Mouse (Mus musculus) stomach, postnatal 0 days (tissue): ENCODE data around the gene Riok1. TPM values are rescaled to one million over a fixed set of nuclear protein-coding genes. Genes with fewer than 3 reads are reported as not detected.

Source experiments
- ATAC-seq: fragments of 200-750 bp; cut with Nextera tagmentation; 2 replicates; pipeline ENCODE4 v1.8.0; 2017; ENCODE audit not compliant: low FRiP score, low TSS enrichment
- DNase-seq: peaks from one replicate; pipeline ENCODE4 v3.0.0-alpha.2; 2016; ENCODE audit warnings: low spot score
- H3K27ac ChIP-seq: fragments of 300-500 bp; sonication (generic); replicated peaks from 2 replicates; pipeline ENCODE4 v1.5.1; 2014; ENCODE audit warnings: mild to moderate bottlenecking, control low read depth
- H3K27me3 ChIP-seq: fragments of 300-500 bp; sonication (generic); 2 replicates; pipeline ENCODE4 v1.6.1; 2014; ENCODE audit warnings: low read length; ENCODE audit not compliant: control insufficient read depth, insufficient read depth
- H3K36me3 ChIP-seq: fragments of 300-500 bp; sonication (generic); 2 replicates; pipeline ENCODE4 v1.6.1; 2014; ENCODE audit warnings: low read length, mixed read lengths; ENCODE audit not compliant: control insufficient read depth, insufficient read depth
- H3K4me1 ChIP-seq: fragments of 300-500 bp; sonication (generic); replicated peaks from 2 replicates; pipeline ENCODE4 v1.6.1; 2014; ENCODE audit warnings: antibody characterized with exemption; ENCODE audit not compliant: control insufficient read depth, insufficient read depth
- H3K4me2 ChIP-seq: fragments of 300-500 bp; sonication (generic); replicated peaks from 2 replicates; pipeline ENCODE4 v1.6.1; 2014; ENCODE audit warnings: low read depth, mild to moderate bottlenecking, control low read depth, moderate library complexity
- H3K4me3 ChIP-seq: fragments of 300-500 bp; sonication (generic); 2 replicates; pipeline ENCODE4 v1.5.1; 2014; ENCODE audit warnings: low read depth, low read length, control low read depth
- H3K9ac ChIP-seq: fragments of 300-500 bp; sonication (generic); 2 replicates; pipeline ENCODE4 v1.6.1; 2014; ENCODE audit warnings: mild to moderate bottlenecking, low read length, control low read depth, mixed read lengths
- H3K9me3 ChIP-seq: fragments of 300-500 bp; sonication (generic); 2 replicates; pipeline ENCODE4 v1.6.1; 2016; ENCODE audit warnings: low read length; ENCODE audit not compliant: control insufficient read depth
- CTCF ChIP-seq: IDR thresholded peaks from 2 replicates; pipeline ENCODE4 v1.5.1; 2016; ENCODE audit warnings: antibody characterized with exemption, low read depth, mild to moderate bottlenecking, moderate library complexity
- EP300 ChIP-seq: optimal IDR thresholded peaks from 2 replicates; pipeline ENCODE3; 2016; ENCODE audit warnings: antibody characterized with exemption
- WGBS: fragments of 180-500 bp; shearing (Covaris S2); extraction: QIAGEN DNeasy Blood & Tissue Kit; methylation state at CpG from one replicate; pipeline ENCODE4 v1.1.7; 2014; 5-methylcytosine and 5-hydroxymethylcytosine counted together
- polyA plus RNA-seq: library from polyadenylated mRNA; unstranded; fragments of >200 nt; fragmentation: Nextera tagmentation; extraction: Ambion mirVana; gene quantifications from 2 replicates; pipeline ENCODE4 v1.2.1, GENCODE M21; 2015

The Riok1 gene
- polyA plus RNA-seq, 1 experiment from 2014 or later: 22.9 TPM

GRCm38 (mm10) chr13:37994405-37994749 lies 42.4 kb upstream of the Riok1 start:
- no peak for DNase-seq
- Histone ChIP-seq H3K36me3 (peaks cover 10% of the 10 kb centered on the region; the same call in 1 of the 2 replicates), H3K9me3 (no peaks in the 10 kb centered on the region), H3K4me2 (peak overlapping the region; percentile 70), H3K4me1 (no peaks in the 10 kb centered on the region), H3K9ac (no peak overlapping the region), H3K4me3 (peak overlapping the region; percentile 99), H3K27me3 (no peaks in the 10 kb centered on the region), H3K27ac (peak overlapping the region; percentile 96)
- peak; percentile 36 for ATAC-seq
- 9% methylated on average over 7 of the region's 7 CpGs for WGBS
- TF ChIP-seq CTCF (no peak), EP300 (no peak)

- no peak overlapping the region for H3K4me3 ChIP-seq
- no peaks in the 10 kb centered on the region for H3K27me3 ChIP-seq
- no peaks in the 10 kb centered on the region for H3K9me3 ChIP-seq
- H3K27ac ChIP-seq: no peak overlapping the region
- 76% methylated on average over 3 of the region's 3 CpGs for WGBS
- no peaks in the 10 kb centered on the region for H3K4me1 ChIP-seq
- peak; percentile 70; the same call in 1 of the 2 replicates for ATAC-seq
- no peak overlapping the region for H3K4me2 ChIP-seq
- H3K9ac ChIP-seq: no peak overlapping the region
- TF ChIP-seq EP300 (no peak), CTCF (no peak)
- no peaks in the 10 kb centered on the region for H3K36me3 ChIP-seq
- DNase-seq: no peak
Measured at GRCm38 (mm10) chr13:37999713-38000112, 37.1 kb upstream of the Riok1 start.

DNA sequence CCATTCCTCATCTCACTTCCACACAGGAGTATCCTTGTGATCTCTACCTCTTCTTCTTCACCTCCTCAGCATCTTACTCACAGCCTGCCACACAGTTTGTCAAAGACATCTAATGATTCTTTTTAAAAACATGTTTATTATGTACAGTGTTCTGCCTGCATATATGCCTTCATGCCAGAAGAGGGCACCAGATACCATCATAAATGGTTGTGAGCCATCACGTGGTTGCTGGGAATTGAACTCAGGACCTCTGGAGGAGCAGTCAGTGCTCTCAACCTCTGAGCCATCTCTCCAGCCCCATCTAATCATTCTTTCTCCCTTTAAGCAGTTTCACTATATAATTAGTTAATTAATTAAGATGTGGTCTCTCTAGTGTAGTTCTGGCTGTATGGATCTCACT lies 34.3 kb upstream of the Riok1 start:
- no peak overlapping the region for H3K4me2 ChIP-seq
- no peak overlapping the region for H3K9ac ChIP-seq
- no peaks in the 10 kb centered on the region for H3K27me3 ChIP-seq
- DNase-seq (no peak), ATAC-seq (no peak)
- TF ChIP-seq EP300 (no peak), CTCF (peak; percentile 42; the same call in 1 of the 2 replicates)
- no peak overlapping the region for H3K27ac ChIP-seq
- no peaks in the 10 kb centered on the region for H3K36me3 ChIP-seq
- H3K4me3 ChIP-seq: no peak overlapping the region
- 53% methylated on average over 1 of the region's 1 CpGs for WGBS
- H3K4me1 ChIP-seq: no peaks in the 10 kb centered on the region
- no peaks in the 10 kb centered on the region for H3K9me3 ChIP-seq

DNA sequence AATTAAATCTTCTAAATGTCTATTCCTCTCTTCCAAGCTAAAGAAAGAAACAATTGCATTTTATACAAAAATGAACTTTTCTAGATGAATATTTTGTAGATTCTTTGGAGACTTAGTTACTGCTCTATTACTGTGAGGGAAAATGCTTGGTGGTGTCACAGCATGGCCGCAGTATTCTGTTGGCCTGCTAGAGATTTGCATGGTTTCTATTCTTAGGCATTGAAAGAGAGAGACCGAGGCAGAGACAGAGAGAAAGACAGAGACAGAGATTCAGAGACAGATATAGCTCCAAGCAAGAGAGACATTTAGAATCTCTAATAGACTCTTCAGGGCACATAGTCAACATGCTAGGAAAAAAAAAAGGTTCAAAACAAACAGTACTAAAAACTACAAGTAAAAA lies 28.8 kb upstream of the Riok1 start:
- WGBS: 95% methylated on average over 2 of the region's 2 CpGs

DNA sequence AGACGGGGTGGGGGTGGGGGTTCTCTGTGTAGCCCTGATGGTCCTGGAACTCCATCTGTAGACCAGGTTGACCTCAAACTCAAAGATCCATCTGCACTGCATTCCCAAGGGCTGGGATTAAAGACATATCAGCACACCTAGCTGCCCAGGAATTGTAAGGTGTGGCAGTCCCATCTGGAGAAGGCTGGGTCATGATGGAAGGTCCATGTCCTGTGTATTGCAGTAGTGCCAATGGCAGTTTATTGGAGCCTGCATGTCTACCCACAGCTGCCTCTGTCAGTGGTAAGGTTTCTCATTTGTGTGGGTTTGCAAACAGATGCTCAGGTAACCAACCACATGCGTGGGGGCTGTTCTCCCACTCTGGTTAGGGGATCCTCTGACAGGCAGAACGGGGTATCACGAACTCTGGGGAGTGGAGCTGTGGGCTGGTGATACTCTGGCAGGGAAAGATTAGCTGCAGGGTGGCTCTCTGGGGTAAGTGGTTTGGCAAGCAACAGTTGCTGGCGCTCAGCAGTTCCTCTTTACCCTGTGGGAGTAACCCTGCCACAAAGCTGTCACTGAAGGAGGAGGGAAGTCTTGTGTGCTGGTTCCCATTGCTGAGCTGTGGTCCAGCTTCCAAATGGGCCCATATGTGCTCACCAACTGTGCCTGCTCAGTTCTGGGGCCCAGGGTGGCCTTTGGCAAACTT lies 26.9 kb upstream of the Riok1 start:
- Histone ChIP-seq H3K27me3 (no peaks in the 10 kb centered on the region), H3K4me2 (no peak overlapping the region), H3K36me3 (no peaks in the 10 kb centered on the region), H3K27ac (no peak overlapping the region), H3K4me1 (no peaks in the 10 kb centered on the region), H3K9ac (no peak overlapping the region), H3K4me3 (no peak overlapping the region), H3K9me3 (no peaks in the 10 kb centered on the region)
- DNase-seq: no peak
- 94% methylated on average over 5 of the region's 5 CpGs for WGBS
- TF ChIP-seq EP300: no peak
- TF ChIP-seq CTCF: no peak
- no peak for ATAC-seq

More for the DNA sequence above, 28.8 kb upstream of the Riok1 start:
- no peak overlapping the region for H3K4me3 ChIP-seq
- H3K27ac ChIP-seq: no peak overlapping the region
- H3K9ac ChIP-seq: no peak overlapping the region
- H3K36me3 ChIP-seq: no peaks in the 10 kb centered on the region
- H3K9me3 ChIP-seq: no peaks in the 10 kb centered on the region
- TF ChIP-seq EP300 (no peak), CTCF (no peak)
- H3K4me2 ChIP-seq: no peak overlapping the region
- DNase-seq: no peak
- no peaks in the 10 kb centered on the region for H3K27me3 ChIP-seq
- no peaks in the 10 kb centered on the region for H3K4me1 ChIP-seq
- no peak for ATAC-seq

DNA sequence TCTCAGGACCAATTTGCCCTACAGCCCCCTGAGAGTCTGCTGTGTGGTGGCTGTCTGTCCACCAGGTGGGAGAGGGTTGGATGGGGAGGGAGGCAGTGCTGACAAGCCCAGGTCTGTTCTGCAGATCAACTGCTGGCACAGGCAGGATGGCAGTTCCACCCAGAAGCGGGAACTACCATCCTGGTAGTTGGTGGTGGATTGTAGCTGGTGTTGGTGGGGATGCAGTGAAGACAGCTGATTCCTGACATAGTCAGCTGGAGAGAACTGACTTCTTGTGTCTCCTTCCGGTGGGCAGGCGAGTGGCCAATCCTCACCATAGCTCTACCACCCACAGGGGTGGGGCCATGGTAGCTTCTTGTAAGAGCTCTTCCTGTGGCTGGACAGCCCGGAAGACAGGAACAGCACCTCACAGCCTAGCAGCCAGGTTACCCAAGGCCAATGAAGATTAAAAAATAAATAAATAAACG lies 26.3 kb upstream of the Riok1 start:
- no peaks in the 10 kb centered on the region for H3K36me3 ChIP-seq
- no peaks in the 10 kb centered on the region for H3K27me3 ChIP-seq
- ATAC-seq (no peak), DNase-seq (no peak)
- no peaks in the 10 kb centered on the region for H3K4me1 ChIP-seq
- no peaks in the 10 kb centered on the region for H3K9me3 ChIP-seq
- 71% methylated on average over 5 of the region's 5 CpGs for WGBS
- H3K4me2 ChIP-seq: no peak overlapping the region
- no peak overlapping the region for H3K9ac ChIP-seq
- TF ChIP-seq CTCF (no peak), EP300 (no peak)
- no peak overlapping the region for H3K4me3 ChIP-seq
- H3K27ac ChIP-seq: no peak overlapping the region
